In the genomic region with DNA sequence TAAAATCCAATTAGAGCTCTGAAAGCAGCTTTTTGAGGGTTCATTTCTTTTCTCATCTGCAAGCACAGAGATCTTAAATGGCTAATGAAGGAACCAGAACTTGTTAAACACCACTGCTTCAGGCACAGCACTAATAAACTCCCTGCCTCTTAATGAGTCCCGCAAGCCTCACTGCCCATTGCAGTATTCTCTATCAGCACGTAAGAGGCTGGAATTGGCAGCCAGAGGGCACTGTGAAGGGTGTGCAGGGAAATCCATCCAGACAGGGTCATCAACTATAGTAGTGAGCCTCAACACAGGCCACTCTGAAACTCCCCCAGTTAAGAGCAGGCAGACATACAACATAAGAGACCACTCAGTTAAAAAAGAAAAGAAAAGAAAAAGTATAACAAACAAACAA, we compare ENCODE assay signal across 9 mouse cellular contexts. TPM values are rescaled to one million over a fixed set of nuclear protein-coding genes. Genes with fewer than 3 reads are reported as not detected.
DNase-seq lines count a peak whose midpoint lies in the region; ATAC-seq and TF ChIP-seq lines count a peak whose summit lies in the region.
"Had no signal": no experiment of that assay in that cellular context is flagged by ENCODE, and none has a peak within 500 bp of the region (broad histone marks: within the 10 kb centered on the region; RNA-seq: fewer than 3 reads in every experiment).

No protein-coding gene starts in this region.

- no peak overlapping the region for H3K4me2 ChIP-seq in heart, postnatal 0 days (ENCODE audit: low read depth, low read length)
- no peak overlapping the region; the same call in 1 of the 2 replicates for H3K4me2 ChIP-seq in forebrain, embryonic 14.5 days (ENCODE audit: low read length)
- peak overlapping the region; percentile 94 for H3K4me2 ChIP-seq in liver, embryonic 16.5 days (ENCODE audit: low read depth, low read length)

- peak; percentile 56 for DNase-seq in heart, postnatal 0 days (ENCODE audit: low spot score)
- no peak for DNase-seq in heart, postnatal 4 days
- peak; percentile 62 for DNase-seq in NIH3T3 (ENCODE audit: low read depth)
- peak; percentile 71 for DNase-seq in forebrain, embryonic 14.5 days (ENCODE audit: low spot score)
- DNase-seq in frontal cortex, postnatal 10 days (ENCODE audit: low spot score in 2 of 2) = no peak
- no peak for DNase-seq in right cerebral cortex, postnatal 25 days

- peak; percentile 63 for TF ChIP-seq CTCF in heart, postnatal 0 days (IDR thresholded peaks at IDR 0.05; ENCODE audit: low read depth)

- 26% methylated on average over 2 of the region's 2 CpGs for WGBS in heart, postnatal 0 days
- 1% methylated on average over 2 of the region's 2 CpGs for WGBS in forebrain, embryonic 14.5 days
- 30% methylated on average over 2 of the region's 2 CpGs for WGBS in liver, embryonic 16.5 days (ENCODE audit: insufficient replicate concordance)

- H3K36me3 ChIP-seq in heart, postnatal 0 days (replicated peaks; ENCODE audit: control insufficient read depth, insufficient read depth, low read length) = no peaks in the 10 kb centered on the region
- H3K36me3 ChIP-seq in forebrain, embryonic 14.5 days (ENCODE audit: control insufficient read depth, insufficient read depth, low read length) = no peaks in the 10 kb centered on the region
- no peaks in the 10 kb centered on the region for H3K36me3 ChIP-seq in liver, embryonic 16.5 days (ENCODE audit: control insufficient read depth, insufficient read depth)
- H3K36me3 ChIP-seq: limb, embryonic 15.5 days had no signal

- H3K9ac ChIP-seq in heart, postnatal 0 days (replicated peaks; ENCODE audit: low read depth, low read length) = no peak overlapping the region
- H3K9ac ChIP-seq in forebrain, embryonic 14.5 days (ENCODE audit: low read length) = no peak overlapping the region
- no peak overlapping the region for H3K9ac ChIP-seq in liver, embryonic 16.5 days (ENCODE audit: low read depth, low read length)
- H3K9ac ChIP-seq: limb, embryonic 15.5 days had no signal

- peaks cover 25% of the 10 kb centered on the region for H3K4me1 ChIP-seq in heart, postnatal 0 days (ENCODE audit: control insufficient read depth, insufficient read depth)
- H3K4me1 ChIP-seq in forebrain, embryonic 14.5 days (ENCODE audit: control insufficient read depth, insufficient read depth, low read length) = peaks cover 10% of the 10 kb centered on the region; the same call in 1 of the 2 replicates
- peaks cover 17% of the 10 kb centered on the region for H3K4me1 ChIP-seq in liver, embryonic 16.5 days (ENCODE audit: control insufficient read depth, low read depth, low read length)

- no peak overlapping the region for H3K4me3 ChIP-seq in heart, postnatal 0 days (ENCODE audit: low read depth, low read length)
- H3K4me3 ChIP-seq in forebrain, embryonic 14.5 days (ENCODE audit: low read depth, low read length) = no peak overlapping the region
- no peak overlapping the region for H3K4me3 ChIP-seq in liver, embryonic 16.5 days (ENCODE audit: low read depth, low read length)

- no peaks in the 10 kb centered on the region for H3K9me3 ChIP-seq in heart, postnatal 0 days (replicated peaks; ENCODE audit: control insufficient read depth, low read length)
- no peaks in the 10 kb centered on the region for H3K9me3 ChIP-seq in forebrain, embryonic 14.5 days (replicated peaks; ENCODE audit: control insufficient read depth, low read length)
- no peaks in the 10 kb centered on the region for H3K9me3 ChIP-seq in liver, embryonic 16.5 days (replicated peaks; ENCODE audit: control insufficient read depth, low read length)
- H3K9me3 ChIP-seq: limb, embryonic 15.5 days had no signal

- ATAC-seq in heart, postnatal 0 days (ENCODE audit: insufficient read depth, low read depth) = no peak
- ATAC-seq in forebrain, embryonic 14.5 days = no peak
- no peak for ATAC-seq in liver, embryonic 16.5 days (ENCODE audit: low read depth)
- ATAC-seq in frontal cortex, adult (ENCODE audit: low TSS enrichment) = no peak

- TF ChIP-seq EP300 in heart, postnatal 0 days (IDR thresholded peaks at IDR 0.05; ENCODE audit: low read depth) = no peak

- H3K27me3 ChIP-seq in heart, postnatal 0 days (ENCODE audit: control insufficient read depth, insufficient read depth, low read length) = no peaks in the 10 kb centered on the region
- H3K27me3 ChIP-seq in forebrain, embryonic 14.5 days (replicated peaks; ENCODE audit: control insufficient read depth, insufficient read depth, low read length) = peaks cover 8% of the 10 kb centered on the region; the same call in 1 of the 2 replicates
- H3K27me3 ChIP-seq in liver, embryonic 16.5 days (ENCODE audit: control insufficient read depth, insufficient read depth, low read depth, low read length) = peaks cover 3% of the 10 kb centered on the region
- H3K27me3 ChIP-seq: limb, embryonic 15.5 days had no signal

- no peak overlapping the region for H3K27ac ChIP-seq in heart, postnatal 0 days (ENCODE audit: low read depth)
- H3K27ac ChIP-seq in forebrain, embryonic 14.5 days (ENCODE audit: low read depth, low read length) = no peak overlapping the region
- no peak overlapping the region for H3K27ac ChIP-seq in liver, embryonic 16.5 days (ENCODE audit: low read length)
- H3K27ac ChIP-seq: limb, embryonic 15.5 days had no signal

RNA-seq across cellular contexts. Expression of a gene that starts 1.7 kb away (rescaled TPM):
- total RNA-seq in heart, postnatal 0 days (2014; rRNA removed; ENCODE audit: low replicate concordance) = 3.0 and 9.8 TPM in 2 replicates
- 13.3 and 15.1 TPM in 2 replicates for polyA plus RNA-seq in heart, postnatal 0 days (2015; fragmentation: Nextera tagmentation; extraction: Ambion mirVana)
- 1 to 10 TPM; 8.8 to 9.5 TPM for total RNA-seq in heart, postnatal 4 days (2021)
- polyA plus RNA-seq in forebrain, embryonic 14.5 days (2014; fragmentation: Nextera tagmentation; extraction: Ambion mirVana) = 20.4 and 21.9 TPM in 2 replicates
- polyA plus RNA-seq in liver, embryonic 16.5 days (2015; fragmentation: Nextera tagmentation; extraction: Ambion mirVana) = 10.7 and 11.3 TPM in 2 replicates

RNA-seq across cellular contexts. Expression of a gene that starts 34.5 kb away (rescaled TPM):
- 64.7 and 80.0 TPM in 2 replicates for total RNA-seq in heart, postnatal 0 days (2014; rRNA removed; ENCODE audit: low replicate concordance)
- polyA plus RNA-seq in heart, postnatal 0 days (2015; fragmentation: Nextera tagmentation; extraction: Ambion mirVana) = 38.8 and 43.0 TPM in 2 replicates
- total RNA-seq in heart, postnatal 4 days (2021) = 10 to 100 TPM; 87.5 to 96.8 TPM
- polyA plus RNA-seq in forebrain, embryonic 14.5 days (2014; fragmentation: Nextera tagmentation; extraction: Ambion mirVana) = 20.4 and 24.9 TPM in 2 replicates
- 5.4 and 6.5 TPM in 2 replicates for polyA plus RNA-seq in liver, embryonic 16.5 days (2015; fragmentation: Nextera tagmentation; extraction: Ambion mirVana)

Comparison
In these comparisons a context has a peak if more than half of its experiments do, and no peak if none do; other contexts are left out.
1. DNase-seq: peak in heart, postnatal 0 days (single experiment), NIH3T3 (single experiment) and forebrain, embryonic 14.5 days (single experiment); none in heart, postnatal 4 days (single experiment), frontal cortex, postnatal 10 days (0 of 2) and right cerebral cortex, postnatal 25 days (single experiment).